Mouse (Mus musculus): Measurements from ENCODE around the gene Sprr1a. TPM values are rescaled to one million over a fixed set of nuclear protein-coding genes. Genes with fewer than 3 reads are reported as not detected.

Sprr1a gene
- total and polyA plus RNA-seq, 2 experiments from 2014 or later = not detected

DNA sequence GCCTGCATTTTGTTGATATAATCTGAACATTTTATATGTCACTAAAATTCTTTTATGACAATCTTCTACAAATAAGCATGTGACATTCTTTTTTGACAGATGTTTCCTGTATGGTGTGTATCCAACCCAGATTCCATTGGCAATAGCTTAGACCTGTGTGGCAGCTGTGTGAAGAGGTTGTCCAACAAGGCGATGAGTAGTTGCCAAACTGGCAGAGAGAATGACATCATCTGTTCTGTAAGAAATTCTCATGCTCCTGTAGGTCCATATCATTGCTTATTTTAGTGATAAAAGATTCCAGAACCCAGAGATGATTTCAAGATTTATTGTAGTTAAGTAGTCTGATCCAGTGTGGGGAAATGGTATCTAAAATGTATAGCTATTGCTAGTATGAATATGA lies 19.1 kb downstream of the Sprr1a start:
- no peak for ATAC-seq (ENCODE audit: low FRiP score)
- Histone ChIP-seq H3K9me3 (ENCODE audit: low read length) (no peaks in the 10 kb centered on the region), H3K27me3 (ENCODE audit: insufficient read depth, low read length) (no peaks in the 10 kb centered on the region), H3K4me2 (ENCODE audit: low read depth, low read length, poor library complexity, severe bottlenecking) (no peak overlapping the region), H3K9ac (replicated peaks; ENCODE audit: low read length, poor library complexity, severe bottlenecking) (no peak overlapping the region), H3K4me3 (ENCODE audit: low read depth, low read length) (no peak overlapping the region), H3K36me3 (ENCODE audit: insufficient read depth, low read length) (no peaks in the 10 kb centered on the region), H3K4me1 (ENCODE audit: insufficient read depth, low read length) (no peaks in the 10 kb centered on the region), H3K27ac (ENCODE audit: low read depth, low read length) (no peak overlapping the region)
- no peak for TF ChIP-seq CTCF (IDR thresholded peaks at IDR 0.05)
- 94% methylated on average over 1 of the region's 1 CpGs for WGBS
- DNase-seq (ENCODE audit: low spot score) = peak; percentile 1

DNA sequence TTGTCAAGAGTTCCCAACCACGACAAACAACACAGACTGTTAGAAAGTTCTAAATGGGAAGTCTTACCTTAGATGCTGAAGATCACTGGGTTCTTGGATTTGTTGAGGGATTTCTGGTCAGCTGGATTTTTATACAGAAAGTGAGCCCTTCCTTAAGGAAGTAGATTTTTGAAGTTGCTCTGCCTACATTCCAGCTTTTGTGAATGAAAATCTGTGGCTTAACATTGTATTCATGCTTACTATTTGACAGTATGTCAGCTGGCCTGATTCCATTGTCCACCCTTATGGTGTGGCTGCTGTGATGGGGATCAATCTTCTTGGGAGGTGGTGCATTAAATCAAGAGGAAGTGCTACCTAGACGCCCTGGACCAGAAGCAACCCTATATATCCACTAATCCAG lies 27.1 kb downstream of the Sprr1a start, which contains the start of gene Sprr3:
TSS of gene Sprr3 (minus strand) at position 101 of the 400 bp plus-strand sequence.
- Histone ChIP-seq H3K4me1 (ENCODE audit: insufficient read depth, low read length) (no peaks in the 10 kb centered on the region), H3K9ac (replicated peaks; ENCODE audit: low read length, poor library complexity, severe bottlenecking) (no peak within 1 kb of the TSS), H3K27me3 (ENCODE audit: insufficient read depth, low read length) (no peaks in the 10 kb centered on the region), H3K27ac (ENCODE audit: low read depth, low read length) (no peak within 1 kb of the TSS), H3K4me3 (ENCODE audit: low read depth, low read length) (no peak within 1 kb of the TSS), H3K4me2 (ENCODE audit: low read depth, low read length, poor library complexity, severe bottlenecking) (no peak within 1 kb of the TSS), H3K36me3 (ENCODE audit: insufficient read depth, low read length) (no peaks in the 10 kb centered on the region), H3K9me3 (ENCODE audit: low read length) (no peaks in the 10 kb centered on the region)
- DNase-seq (ENCODE audit: low spot score) (no peak), ATAC-seq (ENCODE audit: low FRiP score) (no peak)
- WGBS = 79% methylated on average over 2 of the region's 2 CpGs
- TF ChIP-seq CTCF (IDR thresholded peaks at IDR 0.05) = no peak

DNA sequence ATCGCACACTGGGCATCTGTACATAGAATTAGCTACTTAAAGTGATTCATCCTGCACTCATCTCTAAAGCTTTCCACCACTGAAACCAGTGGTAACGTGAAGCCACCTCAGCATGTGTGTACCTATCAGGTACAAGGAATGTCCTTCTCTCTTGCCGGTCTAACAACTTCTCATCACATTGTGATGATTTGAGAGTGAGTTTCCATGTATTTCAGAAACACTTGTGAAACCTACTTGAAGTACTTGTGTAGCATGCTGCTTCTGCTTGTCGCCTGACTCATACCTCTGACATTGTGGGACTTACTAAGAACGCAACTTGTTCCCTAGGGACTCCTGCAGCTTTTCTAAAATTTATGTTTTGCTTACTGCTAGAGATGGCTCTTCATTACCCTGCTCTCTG lies 30.5 kb downstream of the Sprr1a start:
- TF ChIP-seq CTCF (IDR thresholded peaks at IDR 0.05) = no peak
- ATAC-seq (ENCODE audit: low FRiP score) (no peak), DNase-seq (ENCODE audit: low spot score) (no peak)
- H3K36me3 ChIP-seq (ENCODE audit: insufficient read depth, low read length) = no peaks in the 10 kb centered on the region
- H3K9me3 ChIP-seq (ENCODE audit: low read length) = no peaks in the 10 kb centered on the region
- no peak overlapping the region for H3K9ac ChIP-seq (replicated peaks; ENCODE audit: low read length, poor library complexity, severe bottlenecking)
- WGBS = 85% methylated on average over 5 of the region's 5 CpGs
- no peak overlapping the region for H3K4me2 ChIP-seq (ENCODE audit: low read depth, low read length, poor library complexity, severe bottlenecking)
- no peaks in the 10 kb centered on the region for H3K4me1 ChIP-seq (ENCODE audit: insufficient read depth, low read length)
- no peak overlapping the region for H3K27ac ChIP-seq (ENCODE audit: low read depth, low read length)
- no peak overlapping the region for H3K4me3 ChIP-seq (ENCODE audit: low read depth, low read length)
- H3K27me3 ChIP-seq (ENCODE audit: insufficient read depth, low read length) = no peaks in the 10 kb centered on the region

DNA sequence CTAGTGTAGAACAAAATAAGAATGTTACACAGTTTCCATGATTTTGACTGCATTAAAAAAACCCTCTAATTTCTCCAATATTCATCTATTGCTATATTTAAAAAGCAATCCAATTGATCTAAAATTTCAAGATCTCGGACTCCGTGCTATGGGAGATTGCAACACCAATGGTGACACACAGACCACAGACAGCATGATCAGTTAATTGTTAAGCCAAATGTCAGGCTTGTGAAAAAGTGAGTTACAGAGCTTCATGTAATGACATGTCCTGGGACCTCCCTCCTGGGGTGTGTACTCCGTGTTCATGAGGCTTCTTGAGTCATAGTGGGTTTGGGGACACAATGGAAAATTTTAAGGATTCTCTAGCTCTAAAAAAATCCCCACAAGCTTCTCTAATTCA lies 45.5 kb downstream of the Sprr1a start:
- no peak for ATAC-seq (ENCODE audit: low FRiP score)
- Histone ChIP-seq H3K9ac (replicated peaks; ENCODE audit: low read length, poor library complexity, severe bottlenecking) (no peak overlapping the region), H3K27ac (ENCODE audit: low read depth, low read length) (no peak overlapping the region), H3K9me3 (ENCODE audit: low read length) (no peaks in the 10 kb centered on the region), H3K4me1 (ENCODE audit: insufficient read depth, low read length) (no peaks in the 10 kb centered on the region), H3K4me3 (ENCODE audit: low read depth, low read length) (no peak overlapping the region), H3K27me3 (ENCODE audit: insufficient read depth, low read length) (no peaks in the 10 kb centered on the region), H3K4me2 (ENCODE audit: low read depth, low read length, poor library complexity, severe bottlenecking) (no peak overlapping the region), H3K36me3 (ENCODE audit: insufficient read depth, low read length) (no peaks in the 10 kb centered on the region)
- no peak for TF ChIP-seq CTCF (IDR thresholded peaks at IDR 0.05)
- DNase-seq (ENCODE audit: low spot score) = no peak
- WGBS = 90% methylated on average over 3 of the region's 3 CpGs

DNA sequence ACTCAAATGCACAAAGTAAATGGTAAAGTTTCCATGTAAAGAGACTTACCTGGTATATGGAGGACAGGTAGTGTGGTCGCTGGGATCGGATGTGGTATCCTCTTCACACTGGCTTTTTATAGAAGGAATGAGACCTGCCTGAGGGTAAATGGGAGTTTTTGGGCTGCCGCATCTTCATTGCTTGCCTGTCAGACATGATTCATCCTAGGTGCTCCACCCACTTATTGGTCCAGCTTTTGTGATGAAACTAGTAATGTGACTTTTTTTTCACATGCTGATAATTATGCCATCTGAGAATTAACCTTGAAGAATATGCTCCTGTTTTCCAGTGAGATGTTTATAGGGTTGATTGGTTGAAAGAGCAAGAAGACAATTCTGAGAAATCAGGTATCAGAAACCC lies 47.0 kb downstream of the Sprr1a start, which contains the start of gene Sprr1b:
TSS of gene Sprr1b (minus strand) at position 101 of the 400 bp plus-strand sequence.
- DNase-seq (ENCODE audit: low spot score) = no peak
- H3K4me2 ChIP-seq (ENCODE audit: low read depth, low read length, poor library complexity, severe bottlenecking) = no peak within 1 kb of the TSS
- no peaks in the 10 kb centered on the region for H3K4me1 ChIP-seq (ENCODE audit: insufficient read depth, low read length)
- no peak for ATAC-seq (ENCODE audit: low FRiP score)
- H3K36me3 ChIP-seq (ENCODE audit: insufficient read depth, low read length) = no peaks in the 10 kb centered on the region
- no peak within 1 kb of the TSS for H3K9ac ChIP-seq (replicated peaks; ENCODE audit: low read length, poor library complexity, severe bottlenecking)
- H3K9me3 ChIP-seq (ENCODE audit: low read length) = no peaks in the 10 kb centered on the region
- H3K27me3 ChIP-seq (ENCODE audit: insufficient read depth, low read length) = no peaks in the 10 kb centered on the region
- no peak within 1 kb of the TSS for H3K4me3 ChIP-seq (ENCODE audit: low read depth, low read length)
- TF ChIP-seq CTCF (IDR thresholded peaks at IDR 0.05) = no peak
- WGBS = 96% methylated on average over 3 of the region's 3 CpGs
- no peak within 1 kb of the TSS for H3K27ac ChIP-seq (ENCODE audit: low read depth, low read length)

Other genes starting within 250 kb of the Sprr1a start
- not detected in 2 replicates for gene Sprr2a3, start 200.5 kb downstream of the Sprr1a start, total RNA-seq (2014; rRNA removed)
- gene Sprr2a3, start 200.5 kb downstream of the Sprr1a start, polyA plus RNA-seq (2015; fragmentation: Nextera tagmentation; extraction: Ambion mirVana) = not detected in 2 replicates
- not detected in 2 replicates for gene Sprr2b, start 169.3 kb downstream of the Sprr1a start, total RNA-seq (2014; rRNA removed)
- gene Sprr2b, start 169.3 kb downstream of the Sprr1a start, polyA plus RNA-seq (2015; fragmentation: Nextera tagmentation; extraction: Ambion mirVana) = not detected in 2 replicates
- not detected in 2 replicates for gene Sprr2d, start 146.8 kb downstream of the Sprr1a start, total RNA-seq (2014; rRNA removed)
- not detected in 2 replicates for gene Sprr2d, start 146.8 kb downstream of the Sprr1a start, polyA plus RNA-seq (2015; fragmentation: Nextera tagmentation; extraction: Ambion mirVana)
- not detected in 2 replicates for gene Sprr2e, start 133.8 kb downstream of the Sprr1a start, total RNA-seq (2014; rRNA removed)
- gene Sprr2e, start 133.8 kb downstream of the Sprr1a start, polyA plus RNA-seq (2015; fragmentation: Nextera tagmentation; extraction: Ambion mirVana) = not detected in 2 replicates
- not detected in 2 replicates for gene Sprr2f, start 120.7 kb downstream of the Sprr1a start, total RNA-seq (2014; rRNA removed)
- not detected in 2 replicates for gene Sprr2f, start 120.7 kb downstream of the Sprr1a start, polyA plus RNA-seq (2015; fragmentation: Nextera tagmentation; extraction: Ambion mirVana)
- gene Sprr2h, start 100.2 kb downstream of the Sprr1a start, total RNA-seq (2014; rRNA removed) = not detected in 2 replicates
- gene Sprr2h, start 100.2 kb downstream of the Sprr1a start, polyA plus RNA-seq (2015; fragmentation: Nextera tagmentation; extraction: Ambion mirVana) = not detected in 2 replicates
- not detected in 2 replicates for gene Sprr2i, start 77.9 kb downstream of the Sprr1a start, total RNA-seq (2014; rRNA removed)
- not detected in 2 replicates for gene Sprr2i, start 77.9 kb downstream of the Sprr1a start, polyA plus RNA-seq (2015; fragmentation: Nextera tagmentation; extraction: Ambion mirVana)
- not detected in 2 replicates for gene Sprr2j-ps, start 67.8 kb downstream of the Sprr1a start, total RNA-seq (2014; rRNA removed)
- not detected in 2 replicates for gene Sprr2j-ps, start 67.8 kb downstream of the Sprr1a start, polyA plus RNA-seq (2015; fragmentation: Nextera tagmentation; extraction: Ambion mirVana)
- gene Gm9774, start 56.5 kb downstream of the Sprr1a start, total RNA-seq (2014; rRNA removed) = 5.0 and 7.8 TPM in 2 replicates
- gene Gm9774, start 56.5 kb downstream of the Sprr1a start, polyA plus RNA-seq (2015; fragmentation: Nextera tagmentation; extraction: Ambion mirVana) = 9.5 and 11.4 TPM in 2 replicates
- not detected in 2 replicates for gene Sprr2k, start 53.3 kb downstream of the Sprr1a start, total RNA-seq (2014; rRNA removed)
- not detected in 2 replicates for gene Sprr2k, start 53.3 kb downstream of the Sprr1a start, polyA plus RNA-seq (2015; fragmentation: Nextera tagmentation; extraction: Ambion mirVana)
- gene Sprr1b, start 47.1 kb downstream of the Sprr1a start, total RNA-seq (2014; rRNA removed) = not detected in 2 replicates
- not detected in 2 replicates for gene Sprr1b, start 47.1 kb downstream of the Sprr1a start, polyA plus RNA-seq (2015; fragmentation: Nextera tagmentation; extraction: Ambion mirVana)
- gene Sprr3, start 27.2 kb downstream of the Sprr1a start, total RNA-seq (2014; rRNA removed) = not detected in 2 replicates
- not detected in 2 replicates for gene Sprr3, start 27.2 kb downstream of the Sprr1a start, polyA plus RNA-seq (2015; fragmentation: Nextera tagmentation; extraction: Ambion mirVana)
- gene Sprr4, start 14.6 kb upstream of the Sprr1a start, total RNA-seq (2014; rRNA removed) = not detected in 2 replicates
- not detected in 2 replicates for gene Sprr4, start 14.6 kb upstream of the Sprr1a start, polyA plus RNA-seq (2015; fragmentation: Nextera tagmentation; extraction: Ambion mirVana)
- gene 2310046K23Rik, start 48.6 kb upstream of the Sprr1a start, total RNA-seq (2014; rRNA removed) = not detected in 2 replicates
- gene 2310046K23Rik, start 48.6 kb upstream of the Sprr1a start, polyA plus RNA-seq (2015; fragmentation: Nextera tagmentation; extraction: Ambion mirVana) = not detected in 2 replicates
- gene Ivl, start 87.8 kb upstream of the Sprr1a start, total RNA-seq (2014; rRNA removed) = 0.82 TPM in 1 of 2 replicates, not detected in the other
- gene Ivl, start 87.8 kb upstream of the Sprr1a start, polyA plus RNA-seq (2015; fragmentation: Nextera tagmentation; extraction: Ambion mirVana) = not detected in 2 replicates
- not detected in 2 replicates for gene Smcp, start 103.1 kb upstream of the Sprr1a start, total RNA-seq (2014; rRNA removed)
- gene Smcp, start 103.1 kb upstream of the Sprr1a start, polyA plus RNA-seq (2015; fragmentation: Nextera tagmentation; extraction: Ambion mirVana) = not detected in 2 replicates
- not detected in 2 replicates for gene 2210017I01Rik, start 121.6 kb upstream of the Sprr1a start, total RNA-seq (2014; rRNA removed)
- not detected in 2 replicates for gene 2210017I01Rik, start 121.6 kb upstream of the Sprr1a start, polyA plus RNA-seq (2015; fragmentation: Nextera tagmentation; extraction: Ambion mirVana)
- not detected in 2 replicates for gene Lce6a, start 135.8 kb upstream of the Sprr1a start, total RNA-seq (2014; rRNA removed)
- gene Lce6a, start 135.8 kb upstream of the Sprr1a start, polyA plus RNA-seq (2015; fragmentation: Nextera tagmentation; extraction: Ambion mirVana) = not detected in 2 replicates
- 0.99 TPM in 1 of 2 replicates, not detected in the other for gene Lce1a1, start 162.4 kb upstream of the Sprr1a start, total RNA-seq (2014; rRNA removed)
- not detected in 2 replicates for gene Lce1a1, start 162.4 kb upstream of the Sprr1a start, polyA plus RNA-seq (2015; fragmentation: Nextera tagmentation; extraction: Ambion mirVana)
- gene Lce1b, start 171.0 kb upstream of the Sprr1a start, total RNA-seq (2014; rRNA removed) = 2.7 TPM in 1 of 2 replicates, not detected in the other
- not detected in 2 replicates for gene Lce1b, start 171.0 kb upstream of the Sprr1a start, polyA plus RNA-seq (2015; fragmentation: Nextera tagmentation; extraction: Ambion mirVana)
- gene Lce1a2, start 184.4 kb upstream of the Sprr1a start, total RNA-seq (2014; rRNA removed) = not detected in 2 replicates
- gene Lce1a2, start 184.4 kb upstream of the Sprr1a start, polyA plus RNA-seq (2015; fragmentation: Nextera tagmentation; extraction: Ambion mirVana) = not detected in 2 replicates
- gene Lce1c, start 193.4 kb upstream of the Sprr1a start, total RNA-seq (2014; rRNA removed) = 4.8 TPM in 1 of 2 replicates, not detected in the other
- not detected in 2 replicates for gene Lce1c, start 193.4 kb upstream of the Sprr1a start, polyA plus RNA-seq (2015; fragmentation: Nextera tagmentation; extraction: Ambion mirVana)
- gene Lce1d, start 201.3 kb upstream of the Sprr1a start, total RNA-seq (2014; rRNA removed) = 1.4 TPM in 1 of 2 replicates, not detected in the other
- gene Lce1d, start 201.3 kb upstream of the Sprr1a start, polyA plus RNA-seq (2015; fragmentation: Nextera tagmentation; extraction: Ambion mirVana) = not detected in 2 replicates
- not detected in 2 replicates for gene Lce1e, start 223.2 kb upstream of the Sprr1a start, total RNA-seq (2014; rRNA removed)
- not detected in 2 replicates for gene Lce1e, start 223.2 kb upstream of the Sprr1a start, polyA plus RNA-seq (2015; fragmentation: Nextera tagmentation; extraction: Ambion mirVana)
- not detected in 2 replicates for gene Lce1f, start 234.5 kb upstream of the Sprr1a start, total RNA-seq (2014; rRNA removed)
- gene Lce1f, start 234.5 kb upstream of the Sprr1a start, polyA plus RNA-seq (2015; fragmentation: Nextera tagmentation; extraction: Ambion mirVana) = not detected in 2 replicates